Mouse (Mus musculus) neural tube, embryonic 12.5 days (tissue): ENCODE measurements around the gene Gatad2b. TPM values are rescaled to one million over a fixed set of nuclear protein-coding genes. Genes with fewer than 3 reads are reported as not detected.
"Not testable (repeated sequence)": the region's sequence is repeated elsewhere in the genome, so short reads cannot be mapped to it uniquely, and the experiment has no call there.

Experiments used
- ATAC-seq: fragments of 200-750 bp; cut with Nextera tagmentation; 2 replicates; pipeline ENCODE4 v1.8.0; 2017; ENCODE audit warnings: low read depth, mild to moderate bottlenecking, moderate TSS enrichment, moderate library complexity; ENCODE audit not compliant: low FRiP score
- H3K27ac ChIP-seq: fragments of 300-500 bp; sonication (generic); 2 replicates; pipeline ENCODE4 v1.5.1; 2016
- H3K27me3 ChIP-seq: fragments of 300-500 bp; sonication (generic); replicated peaks from 2 replicates; pipeline ENCODE4 v1.6.1; 2016; ENCODE audit warnings: mild to moderate bottlenecking
- H3K36me3 ChIP-seq: fragments of 300-500 bp; sonication (generic); 2 replicates; pipeline ENCODE4 v1.6.1; 2016; ENCODE audit warnings: mild to moderate bottlenecking
- H3K4me1 ChIP-seq: fragments of 300-500 bp; sonication (generic); 2 replicates; pipeline ENCODE4 v1.6.1; 2016
- H3K4me2 ChIP-seq: fragments of 300-500 bp; sonication (generic); replicated peaks from 2 replicates; pipeline ENCODE4 v1.6.1; 2016; ENCODE audit warnings: mild to moderate bottlenecking
- H3K4me3 ChIP-seq: fragments of 300-500 bp; sonication (generic); 2 replicates; pipeline ENCODE4 v1.5.1; 2016
- H3K9ac ChIP-seq: fragments of 300-500 bp; sonication (generic); 2 replicates; pipeline ENCODE4 v1.6.1; 2016; ENCODE audit warnings: mild to moderate bottlenecking
- H3K9me3 ChIP-seq: fragments of 300-500 bp; sonication (generic); 2 replicates; pipeline ENCODE4 v1.6.1; 2016; ENCODE audit warnings: mild to moderate bottlenecking
- WGBS: fragments of 180-500 bp; shearing (Covaris S2); methylation state at CpG from one replicate; pipeline ENCODE4 v1.1.7; 2016; 5-methylcytosine and 5-hydroxymethylcytosine counted together
- polyA plus RNA-seq: library from polyadenylated mRNA; unstranded; fragments of >200 nt; fragmentation: Nextera tagmentation; extraction: Ambion mirVana; gene quantifications from 2 replicates; pipeline ENCODE4 v1.2.1, GENCODE M21; 2016

Gene Gatad2b
- polyA plus RNA-seq, 1 experiment from 2014 or later, result 12.8 TPM

DNA sequence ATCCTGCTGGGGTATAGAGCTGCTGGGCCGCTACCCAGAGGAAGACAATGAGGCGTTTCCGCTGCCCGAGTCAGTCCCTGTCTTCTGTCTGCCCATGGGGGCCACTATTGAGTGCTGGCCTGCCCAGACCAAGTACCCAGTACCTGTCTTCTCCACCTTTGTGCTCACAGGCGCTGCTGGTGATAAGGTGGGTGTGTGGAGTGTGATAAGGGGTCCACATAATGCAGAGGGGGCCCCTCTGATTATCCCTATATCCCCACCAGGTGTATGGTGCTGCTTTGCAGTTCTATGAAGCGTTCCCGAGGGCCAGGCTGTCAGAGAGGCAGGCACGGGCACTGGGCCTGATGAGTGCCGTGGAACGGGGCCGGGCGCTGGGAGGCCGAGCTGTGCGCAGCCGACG, 24.0 kb upstream of the Gatad2b start:
- Histone ChIP-seq H3K27me3 (no peaks in the 10 kb centered on the region), H3K36me3 (peaks cover 40% of the 10 kb centered on the region), H3K27ac (no peak overlapping the region), H3K4me1 (peaks cover 9% of the 10 kb centered on the region), H3K9me3 (no peaks in the 10 kb centered on the region), H3K4me3 (no peak overlapping the region), H3K9ac (no peak overlapping the region), H3K4me2 (no peak overlapping the region)
- ATAC-seq, result no peak
- WGBS, result 91% methylated on average over 16 of the region's 16 CpGs

DNA sequence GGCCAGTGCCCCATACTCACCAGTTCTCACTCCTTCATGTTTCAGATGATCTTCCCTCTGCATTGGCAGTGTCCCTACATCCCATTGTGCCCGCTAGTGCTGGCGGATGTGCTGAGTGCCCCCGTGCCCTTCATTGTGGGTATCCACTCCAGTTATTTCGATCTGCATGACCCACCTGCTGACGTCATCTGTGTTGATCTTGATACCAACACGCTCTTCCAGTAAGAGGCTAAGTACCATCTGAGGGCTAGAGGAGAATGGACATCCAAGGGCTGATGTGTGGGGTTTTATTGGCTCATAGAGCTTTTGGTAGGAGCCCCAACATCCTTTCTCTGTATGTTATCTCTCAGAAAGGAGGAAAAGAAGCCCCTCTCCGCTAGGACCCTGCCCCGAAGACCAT, 22.2 kb upstream of the Gatad2b start:
- Histone ChIP-seq H3K27me3 (no peaks in the 10 kb centered on the region), H3K4me1 (peaks cover 9% of the 10 kb centered on the region), H3K9me3 (no peaks in the 10 kb centered on the region), H3K27ac (no peak overlapping the region), H3K4me3 (no peak overlapping the region), H3K4me2 (no peak overlapping the region), H3K9ac (no peak overlapping the region), H3K36me3 (peaks cover 46% of the 10 kb centered on the region)
- ATAC-seq, result no peak
- WGBS, result 94% methylated on average over 8 of the region's 8 CpGs

DNA sequence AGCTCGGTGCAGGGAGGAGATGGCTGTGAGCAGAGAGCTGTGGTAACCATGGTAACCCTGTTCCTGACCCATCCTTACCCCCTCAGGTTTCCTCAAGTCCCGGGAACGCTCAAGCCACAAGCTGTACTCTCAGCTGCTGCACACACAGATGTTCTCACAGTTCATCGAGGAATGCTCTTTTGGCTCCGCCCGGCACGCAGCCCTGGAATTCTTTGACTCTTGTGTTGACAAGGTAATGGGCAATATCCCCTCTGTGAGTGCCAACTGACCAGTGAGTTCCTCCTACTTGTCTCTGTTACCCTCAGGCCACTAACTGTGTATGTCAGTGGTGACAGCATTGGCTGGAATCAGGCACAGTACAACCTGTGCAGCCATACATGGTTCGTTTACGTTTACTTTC, 20.8 kb upstream of the Gatad2b start:
- Histone ChIP-seq H3K36me3 (peaks cover 58% of the 10 kb centered on the region), H3K27me3 (no peaks in the 10 kb centered on the region), H3K27ac (no peak overlapping the region), H3K9ac (no peak overlapping the region), H3K4me3 (no peak overlapping the region), H3K4me1 (no peaks in the 10 kb centered on the region), H3K4me2 (no peak overlapping the region), H3K9me3 (no peaks in the 10 kb centered on the region)
- no peak for ATAC-seq
- 71% methylated on average over 9 of the region's 9 CpGs for WGBS

DNA sequence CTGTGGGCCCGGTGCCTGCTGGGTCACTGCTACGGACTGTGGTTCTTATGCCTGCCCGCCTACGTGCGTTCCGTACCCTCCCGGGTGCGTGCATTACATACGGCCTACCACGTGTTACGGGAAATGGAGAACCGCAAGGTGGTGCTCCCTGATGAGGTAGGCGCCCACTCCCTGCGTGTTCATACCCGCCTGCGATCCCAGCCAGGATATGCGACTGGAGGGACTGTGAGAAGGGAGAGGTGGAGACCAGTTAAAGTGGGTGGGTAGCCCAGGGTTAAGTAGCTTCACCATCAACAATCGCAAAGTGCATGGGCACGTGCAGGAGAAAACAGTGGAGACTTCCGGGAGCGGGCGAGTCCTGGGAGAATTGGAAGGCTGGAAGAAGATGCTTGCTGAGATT, 19.1 kb upstream of the Gatad2b start:
- no peaks in the 10 kb centered on the region for H3K27me3 ChIP-seq
- peaks cover 73% of the 10 kb centered on the region for H3K36me3 ChIP-seq
- H3K9me3 ChIP-seq, result no peaks in the 10 kb centered on the region
- no peak overlapping the region for H3K4me2 ChIP-seq
- H3K27ac ChIP-seq, result no peak overlapping the region
- H3K4me1 ChIP-seq, result no peaks in the 10 kb centered on the region
- H3K9ac ChIP-seq, result no peak overlapping the region
- H3K4me3 ChIP-seq, result no peak overlapping the region
- no peak for ATAC-seq
- 92% methylated on average over 22 of the region's 22 CpGs for WGBS

DNA sequence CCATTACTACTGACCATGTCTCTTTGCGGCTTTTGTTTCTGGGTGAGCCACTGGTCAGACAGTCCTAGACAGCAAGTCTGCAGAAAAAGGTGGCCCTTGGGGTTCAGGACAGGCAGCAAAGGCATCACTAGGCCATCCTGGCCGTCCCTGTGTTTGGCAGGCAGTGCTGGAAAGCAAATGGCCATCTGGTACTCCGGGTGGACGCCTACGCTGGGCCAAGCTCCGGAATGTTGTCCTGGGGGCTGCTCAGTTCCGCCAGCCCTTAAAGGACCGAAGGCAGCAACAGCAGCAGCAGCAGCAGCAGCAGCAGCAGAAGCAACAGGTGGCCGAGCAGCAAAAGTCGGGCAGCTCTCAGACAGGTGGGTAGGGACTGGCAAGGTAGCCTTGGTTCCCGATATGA, 17.7 kb upstream of the Gatad2b start:
- no peaks in the 10 kb centered on the region for H3K4me1 ChIP-seq
- H3K4me2 ChIP-seq, result no peak overlapping the region
- no peak overlapping the region for H3K4me3 ChIP-seq
- H3K27ac ChIP-seq, result no peak overlapping the region
- H3K27me3 ChIP-seq, result no peaks in the 10 kb centered on the region
- H3K9me3 ChIP-seq, result no peaks in the 10 kb centered on the region
- ATAC-seq, result no peak
- H3K9ac ChIP-seq, result no peak overlapping the region
- peaks cover 79% of the 10 kb centered on the region for H3K36me3 ChIP-seq
- WGBS, result 92% methylated on average over 11 of the region's 11 CpGs

DNA sequence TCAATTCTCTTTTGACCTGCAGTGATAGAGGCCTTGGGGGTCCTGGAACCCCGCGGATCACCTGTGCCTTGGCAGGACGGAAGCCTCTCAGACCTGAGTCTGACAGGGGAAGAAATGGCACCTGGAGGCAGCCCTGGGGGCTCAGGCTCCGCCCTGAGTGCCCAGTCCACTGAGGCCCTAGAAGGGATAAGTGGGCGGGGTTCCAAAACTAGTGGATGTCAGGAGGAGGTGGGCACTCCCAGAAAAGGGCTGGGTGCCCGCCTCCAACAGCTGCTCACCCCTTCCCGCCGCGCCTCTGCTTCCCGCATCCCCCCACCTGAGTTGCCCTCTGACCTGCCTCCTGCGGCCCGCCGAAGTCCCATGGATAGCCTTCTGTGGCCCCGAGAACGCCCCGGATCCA, 16.1 kb upstream of the Gatad2b start:
- ATAC-seq, result no peak
- Histone ChIP-seq H3K9ac (no peak overlapping the region), H3K27me3 (no peaks in the 10 kb centered on the region), H3K4me2 (no peak overlapping the region), H3K9me3 (no peaks in the 10 kb centered on the region), H3K27ac (no peak overlapping the region), H3K36me3 (peaks cover 75% of the 10 kb centered on the region), H3K4me3 (no peak overlapping the region), H3K4me1 (no peaks in the 10 kb centered on the region)
- 44% methylated on average over 16 of the region's 16 CpGs for WGBS

DNA sequence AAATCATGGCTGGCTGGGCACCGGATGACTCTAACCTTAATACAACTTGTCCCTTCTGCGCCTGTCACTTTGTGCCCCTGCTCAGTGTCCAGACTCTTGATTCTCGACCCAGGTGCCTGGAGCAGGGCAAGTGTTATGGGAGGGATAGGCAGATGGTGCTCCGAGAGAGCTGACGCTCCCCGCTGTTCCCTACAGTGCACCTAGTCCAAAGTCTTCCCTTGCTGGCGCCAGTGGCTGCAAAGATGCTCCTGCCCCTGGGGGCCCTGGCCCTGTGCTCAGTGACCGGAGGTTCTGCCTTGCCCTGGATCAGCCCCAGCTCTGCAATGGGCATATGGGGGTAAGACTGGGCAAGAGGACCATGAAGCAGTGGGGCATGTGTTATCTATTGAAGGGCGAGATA, 15.2 kb upstream of the Gatad2b start:
- Histone ChIP-seq H3K9ac (no peak overlapping the region), H3K36me3 (peaks cover 66% of the 10 kb centered on the region), H3K4me1 (no peaks in the 10 kb centered on the region), H3K27ac (no peak overlapping the region), H3K9me3 (no peaks in the 10 kb centered on the region), H3K4me2 (no peak overlapping the region), H3K27me3 (no peaks in the 10 kb centered on the region), H3K4me3 (no peak overlapping the region)
- ATAC-seq, result no peak
- 91% methylated on average over 9 of the region's 9 CpGs for WGBS

DNA sequence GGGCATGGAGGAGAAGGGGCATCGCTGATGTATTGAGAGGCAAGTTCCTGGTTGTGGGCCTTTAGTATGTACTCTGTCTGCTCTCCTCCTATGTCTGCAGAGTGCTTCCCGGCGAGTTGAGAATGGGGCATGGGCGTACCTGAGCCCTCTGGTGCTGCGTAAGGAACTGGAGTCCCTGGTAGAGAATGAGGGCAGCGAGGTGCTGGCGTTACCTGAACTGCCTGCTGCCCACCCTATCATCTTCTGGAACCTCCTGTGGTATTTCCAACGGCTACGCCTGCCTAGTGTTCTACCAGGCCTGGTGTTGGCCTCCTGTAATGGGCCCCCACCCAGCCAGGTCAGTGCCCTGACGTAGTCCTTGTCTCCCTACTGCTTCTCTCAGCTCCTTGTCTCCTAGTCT, 14.8 kb upstream of the Gatad2b start:
- 98% methylated on average over 10 of the region's 10 CpGs for WGBS
- H3K4me1 ChIP-seq, result no peaks in the 10 kb centered on the region
- peaks cover 63% of the 10 kb centered on the region for H3K36me3 ChIP-seq
- H3K27me3 ChIP-seq, result no peaks in the 10 kb centered on the region
- no peaks in the 10 kb centered on the region for H3K9me3 ChIP-seq
- no peak overlapping the region for H3K27ac ChIP-seq
- no peak overlapping the region for H3K4me3 ChIP-seq
- no peak for ATAC-seq
- H3K9ac ChIP-seq, result no peak overlapping the region
- no peak overlapping the region for H3K4me2 ChIP-seq

DNA sequence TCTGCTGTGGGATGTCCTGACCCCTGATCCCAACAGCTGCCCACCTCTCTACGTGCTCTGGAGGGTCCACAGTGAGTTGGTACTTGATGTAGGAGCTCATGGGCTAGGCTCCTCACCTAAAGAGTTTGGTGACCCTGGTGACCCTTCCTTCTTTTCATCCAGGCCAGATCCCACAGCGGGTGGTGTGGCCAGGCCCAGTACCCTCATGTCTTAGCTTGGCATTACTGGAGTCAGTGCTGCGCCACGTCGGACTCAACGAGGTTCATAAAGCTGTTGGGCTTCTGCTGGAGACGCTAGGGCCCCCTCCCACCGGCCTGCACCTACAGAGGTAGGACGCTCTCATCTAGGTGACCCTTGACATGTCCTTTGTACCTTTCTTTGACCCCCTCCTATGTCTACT, 13.8 kb upstream of the Gatad2b start:
- Histone ChIP-seq H3K27me3 (no peaks in the 10 kb centered on the region), H3K36me3 (peaks cover 56% of the 10 kb centered on the region), H3K4me3 (no peak overlapping the region), H3K9ac (no peak overlapping the region), H3K4me1 (no peaks in the 10 kb centered on the region), H3K27ac (no peak overlapping the region), H3K9me3 (no peaks in the 10 kb centered on the region), H3K4me2 (no peak overlapping the region)
- WGBS, result 92% methylated on average over 9 of the region's 9 CpGs
- no peak for ATAC-seq

DNA sequence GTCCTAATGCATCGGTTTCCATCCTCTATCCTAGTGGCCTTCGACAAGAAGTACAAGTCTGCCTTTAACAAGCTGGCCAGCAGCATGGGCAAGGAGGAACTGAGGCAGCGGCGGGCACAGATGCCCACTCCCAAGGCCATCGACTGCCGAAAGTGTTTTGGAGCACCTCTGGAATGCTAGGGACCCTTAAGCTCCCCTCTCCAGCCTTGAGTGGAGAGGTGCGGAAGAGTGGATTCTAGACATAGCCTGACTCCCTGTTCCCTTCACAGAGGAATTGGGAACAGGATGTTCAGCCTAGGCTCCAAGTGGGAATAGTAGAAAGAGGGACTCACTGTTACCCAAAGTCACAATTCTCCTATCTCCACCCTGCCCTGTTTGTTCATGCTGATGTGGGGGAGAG, 13.2 kb upstream of the Gatad2b start:
- H3K4me3 ChIP-seq, result no peak overlapping the region
- ATAC-seq, result no peak
- H3K27ac ChIP-seq, result no peak overlapping the region
- peaks cover 56% of the 10 kb centered on the region for H3K36me3 ChIP-seq
- no peak overlapping the region for H3K4me2 ChIP-seq
- no peaks in the 10 kb centered on the region for H3K27me3 ChIP-seq
- no peaks in the 10 kb centered on the region for H3K4me1 ChIP-seq
- H3K9ac ChIP-seq, result no peak overlapping the region
- WGBS, result 96% methylated on average over 7 of the region's 7 CpGs
- H3K9me3 ChIP-seq, result no peaks in the 10 kb centered on the region

DNA sequence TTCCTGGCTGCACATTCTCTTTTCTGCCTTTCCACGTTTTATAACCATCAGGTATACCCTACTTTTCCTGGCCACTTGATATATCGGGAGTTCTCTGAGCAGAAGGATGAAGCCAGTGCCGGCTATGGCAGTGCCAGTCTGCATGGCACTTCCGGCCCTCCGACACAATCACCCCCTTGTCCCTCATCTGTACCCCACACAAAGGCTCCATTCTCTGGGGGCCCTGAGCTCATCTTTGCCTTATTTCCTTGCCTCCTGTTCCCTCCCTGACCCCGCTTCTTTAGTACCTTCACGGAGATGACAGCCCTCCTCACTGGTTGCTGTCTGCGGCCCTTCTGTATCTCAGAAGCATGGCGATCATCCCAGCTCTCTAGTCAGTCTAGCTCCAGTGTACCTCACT, 12.3 kb upstream of the Gatad2b start:
- H3K27ac ChIP-seq, result no peak overlapping the region
- no peak overlapping the region for H3K9ac ChIP-seq
- H3K9me3 ChIP-seq, result no peaks in the 10 kb centered on the region
- H3K4me2 ChIP-seq, result no peak overlapping the region
- no peaks in the 10 kb centered on the region for H3K4me1 ChIP-seq
- H3K4me3 ChIP-seq, result no peak overlapping the region
- peaks cover 50% of the 10 kb centered on the region for H3K36me3 ChIP-seq
- H3K27me3 ChIP-seq, result no peaks in the 10 kb centered on the region
- no peak for ATAC-seq
- WGBS, result 87% methylated on average over 9 of the region's 9 CpGs

DNA sequence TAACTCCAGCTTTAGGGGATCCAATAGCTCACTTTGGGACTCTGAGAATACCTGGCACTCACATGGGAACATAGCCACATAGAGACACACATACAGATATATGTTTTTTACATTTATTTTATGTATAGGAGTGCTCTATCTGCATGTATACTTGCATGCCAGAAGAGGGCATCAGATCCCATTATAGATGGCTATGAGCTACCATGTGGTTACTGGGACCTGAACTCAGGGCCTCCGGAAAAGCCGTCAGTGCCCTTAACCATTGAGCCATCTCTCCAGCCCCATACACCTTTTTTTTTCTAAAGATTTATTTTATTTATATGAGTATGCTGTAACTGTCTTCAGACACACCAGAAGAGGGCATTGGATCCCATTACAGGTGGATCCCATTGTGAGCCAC, 8.8 kb upstream of the Gatad2b start:
- Histone ChIP-seq H3K27ac (no peak overlapping the region), H3K4me2 (no peak overlapping the region)
- WGBS, result 100% methylated on average over 2 of the region's 2 CpGs

DNA sequence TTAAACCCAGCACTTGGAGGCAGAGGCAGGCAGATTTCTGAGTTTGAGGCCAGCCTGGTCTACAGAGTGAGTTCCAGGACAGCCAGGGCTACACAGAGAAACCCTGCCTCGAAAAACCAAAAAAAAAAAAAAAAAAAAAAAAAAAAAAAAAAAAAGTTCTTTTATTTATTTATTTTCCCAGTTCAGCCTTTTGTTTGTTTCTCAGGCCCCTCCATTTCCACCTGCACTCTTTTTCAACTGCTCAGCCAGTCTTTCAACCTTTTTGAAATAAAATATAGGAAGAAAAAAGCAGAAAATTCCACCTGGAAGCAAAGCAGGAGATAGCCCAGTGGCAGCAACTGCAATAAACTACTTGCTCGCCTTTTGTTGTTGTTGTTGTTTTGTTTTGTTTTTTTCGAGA, 3.6 kb upstream of the Gatad2b start:
- not testable (repeated sequence) for H3K27ac ChIP-seq

More for the DNA sequence above, 8.8 kb upstream of the Gatad2b start:
- Histone ChIP-seq H3K27me3 (no peaks in the 10 kb centered on the region), H3K9ac (no peak overlapping the region), H3K9me3 (no peaks in the 10 kb centered on the region), H3K36me3 (peaks cover 19% of the 10 kb centered on the region), H3K4me1 (no peaks in the 10 kb centered on the region), H3K4me3 (no peak overlapping the region)
- ATAC-seq, result no peak

DNA sequence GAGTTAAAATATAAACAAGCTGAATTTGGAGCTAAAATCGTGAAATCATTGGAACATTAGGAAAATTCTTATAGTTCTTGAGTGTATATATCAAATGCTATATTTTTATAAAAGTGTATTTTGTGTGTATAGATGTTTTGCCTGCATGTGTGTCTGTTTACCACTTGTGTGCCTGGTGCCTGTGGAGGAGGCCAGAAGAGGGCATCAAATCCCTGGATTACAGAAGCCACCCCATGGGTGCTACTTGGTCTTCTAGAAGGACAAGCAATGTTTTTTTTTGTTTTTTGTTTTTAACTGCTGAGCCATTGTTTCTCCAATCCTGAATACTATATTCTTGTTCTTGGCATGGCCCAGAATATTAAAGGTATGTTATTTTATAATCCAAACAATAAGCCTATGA, 2.4 kb upstream of the Gatad2b start:
- no peak for ATAC-seq
- no peak overlapping the region for H3K9ac ChIP-seq
- H3K4me1 ChIP-seq, result peaks cover 10% of the 10 kb centered on the region
- no peaks in the 10 kb centered on the region for H3K27me3 ChIP-seq
- no peak overlapping the region for H3K4me2 ChIP-seq
- H3K36me3 ChIP-seq, result no peaks in the 10 kb centered on the region
- H3K27ac ChIP-seq, result no peak overlapping the region
- H3K9me3 ChIP-seq, result no peaks in the 10 kb centered on the region
- no peak overlapping the region for H3K4me3 ChIP-seq
- 85% methylated on average over 1 of the region's 1 CpGs for WGBS

More for the DNA sequence above, 3.6 kb upstream of the Gatad2b start:
- H3K9me3 ChIP-seq, H3K4me3 ChIP-seq, ATAC-seq, H3K4me2 ChIP-seq, H3K27me3 ChIP-seq, H3K9ac ChIP-seq, H3K36me3 ChIP-seq, H3K4me1 ChIP-seq: not testable (repeated sequence)
- 65% methylated on average over 3 of the region's 3 CpGs for WGBS
